Mouse (Mus musculus) embryonic facial prominence, embryonic 14.5 days (tissue): ENCODE data around the gene Scaf8. TPM values are rescaled to one million over a fixed set of nuclear protein-coding genes. Genes with fewer than 3 reads are reported as not detected.
"Not testable (repeated sequence)": the region's sequence is repeated elsewhere in the genome, so short reads cannot be mapped to it uniquely, and the experiment has no call there.

Experiments used
- ATAC-seq: fragments of 200-750 bp; cut with Nextera tagmentation; 2 replicates; pipeline ENCODE4 v1.8.0; 2017; ENCODE audit warnings: low read depth, moderate number of reproducible peaks, moderate TSS enrichment
- DNase-seq: peaks from one replicate; pipeline ENCODE4 v3.0.0-alpha.2; 2015; ENCODE audit warnings: low spot score
- H3K27ac ChIP-seq: fragments of 300-500 bp; sonication (generic); replicated peaks from 2 replicates; pipeline ENCODE4 v1.5.1; 2014; ENCODE audit warnings: low read depth, mild to moderate bottlenecking, low read length, moderate library complexity
- H3K27me3 ChIP-seq: fragments of 300-500 bp; sonication (generic); replicated peaks from 2 replicates; pipeline ENCODE4 v1.6.1; 2014; ENCODE audit warnings: low read length; ENCODE audit not compliant: control insufficient read depth, insufficient read depth
- H3K36me3 ChIP-seq: fragments of 300-500 bp; sonication (generic); 2 replicates; pipeline ENCODE4 v1.6.1; 2014; ENCODE audit warnings: low read length, mixed read lengths; ENCODE audit not compliant: control insufficient read depth, insufficient read depth
- H3K4me1 ChIP-seq: fragments of 300-500 bp; sonication (generic); 2 replicates; pipeline ENCODE4 v1.6.1; 2014; ENCODE audit warnings: antibody characterized with exemption, low read length; ENCODE audit not compliant: control insufficient read depth, insufficient read depth
- H3K4me2 ChIP-seq: fragments of 300-500 bp; sonication (generic); 2 replicates; pipeline ENCODE4 v1.6.1; 2014; ENCODE audit warnings: low read depth, mild to moderate bottlenecking, low read length, moderate library complexity, mixed read lengths
- H3K4me3 ChIP-seq: fragments of 300-500 bp; sonication (generic); 2 replicates; pipeline ENCODE4 v1.5.1; 2014; ENCODE audit warnings: low read depth, mild to moderate bottlenecking, low read length
- H3K9ac ChIP-seq: fragments of 300-500 bp; sonication (generic); 2 replicates; pipeline ENCODE4 v1.6.1; 2014; ENCODE audit warnings: low read depth, mild to moderate bottlenecking, low read length, moderate library complexity, mixed read lengths
- H3K9me3 ChIP-seq: fragments of 300-500 bp; sonication (generic); 2 replicates; pipeline ENCODE4 v1.6.1; 2016; ENCODE audit warnings: low read length; ENCODE audit not compliant: control insufficient read depth
- WGBS: fragments of 180-500 bp; shearing (Covaris S2); extraction: QIAGEN DNeasy Blood & Tissue Kit; methylation state at CpG from one replicate; pipeline ENCODE4 v1.1.7; 2014; 5-methylcytosine and 5-hydroxymethylcytosine counted together
- polyA plus RNA-seq: library from polyadenylated mRNA; unstranded; fragments of >200 nt; fragmentation: Nextera tagmentation; extraction: Ambion mirVana; gene quantifications from 2 replicates; pipeline ENCODE4 v1.2.1, GENCODE M21; 2014

Gene Scaf8
- polyA plus RNA-seq, 1 experiment from 2014 or later, result 21.5 TPM

DNA sequence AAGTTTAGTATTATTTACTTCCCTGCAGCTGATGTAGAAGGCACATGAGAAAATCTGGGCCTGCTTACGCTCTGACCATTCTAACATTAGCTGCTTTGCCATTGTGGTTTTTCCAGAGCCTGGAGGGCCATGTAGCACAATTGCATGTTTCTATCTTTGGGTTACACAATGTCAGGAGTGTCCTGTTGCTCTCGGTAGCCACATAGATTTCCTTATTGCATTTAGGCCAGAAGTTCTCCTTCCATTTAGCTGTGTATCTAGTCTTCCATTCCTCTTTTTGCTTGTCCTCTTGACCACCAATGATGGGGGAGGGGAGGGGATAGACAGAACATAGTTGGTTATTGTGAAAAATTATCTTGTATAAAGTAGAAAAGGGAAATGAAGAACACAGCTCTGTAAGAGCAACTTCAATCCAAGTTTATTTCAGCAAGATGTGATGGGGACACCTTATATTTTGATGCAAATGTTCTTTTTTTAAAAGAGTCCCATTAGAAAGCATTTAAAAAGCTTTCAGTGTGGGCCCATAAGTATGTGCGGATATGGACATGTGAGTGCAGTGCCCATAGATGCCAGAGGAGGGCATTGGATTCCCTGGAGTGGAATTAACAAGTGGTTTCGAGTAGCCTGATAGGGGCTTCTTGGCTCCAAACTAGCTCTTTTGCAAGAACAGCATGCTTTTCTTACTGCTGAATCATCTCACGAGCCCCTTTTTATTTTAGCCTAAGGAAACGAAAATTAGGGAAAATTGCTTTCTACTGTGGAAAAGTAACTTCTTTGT, 10.4 kb upstream of the Scaf8 start:
- ATAC-seq, result no peak

DNA sequence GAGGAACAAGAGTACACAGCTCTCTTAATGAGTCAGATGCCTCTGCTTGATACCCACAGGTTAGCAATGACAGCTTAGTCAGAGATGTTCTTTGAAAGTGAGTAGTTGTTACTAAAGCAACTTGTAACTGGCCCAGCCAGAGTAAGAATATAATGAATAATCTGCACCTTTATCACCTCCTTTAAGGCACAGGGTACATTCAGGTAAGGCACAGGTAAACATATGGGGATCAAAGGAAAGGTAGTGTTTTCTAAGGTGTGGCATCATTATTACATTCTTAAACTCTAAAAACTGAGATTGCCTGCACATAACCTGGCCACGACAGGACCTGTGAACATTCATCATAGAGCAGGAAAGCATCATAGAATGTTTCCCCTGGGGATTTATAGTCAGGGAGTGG, 9.8 kb upstream of the Scaf8 start:
- ATAC-seq (no peak), DNase-seq (no peak)
- Histone ChIP-seq H3K4me2 (no peak overlapping the region), H3K27ac (no peak overlapping the region), H3K9ac (no peak overlapping the region), H3K9me3 (no peaks in the 10 kb centered on the region), H3K27me3 (no peaks in the 10 kb centered on the region), H3K36me3 (no peaks in the 10 kb centered on the region), H3K4me1 (no peaks in the 10 kb centered on the region), H3K4me3 (no peak overlapping the region)
- 65% methylated on average over 1 of the region's 1 CpGs for WGBS

More for the DNA sequence above, 10.4 kb upstream of the Scaf8 start:
- Histone ChIP-seq H3K36me3 (no peaks in the 10 kb centered on the region), H3K4me3 (no peak overlapping the region), H3K9ac (no peak overlapping the region), H3K27ac (no peak overlapping the region), H3K9me3 (no peaks in the 10 kb centered on the region), H3K27me3 (no peaks in the 10 kb centered on the region), H3K4me1 (no peaks in the 10 kb centered on the region), H3K4me2 (no peak overlapping the region)
- no peak for DNase-seq
- WGBS, result 85% methylated on average over 6 of the region's 6 CpGs

- no peaks in the 10 kb centered on the region for H3K36me3 ChIP-seq
- H3K4me2 ChIP-seq, result peak overlapping the region; percentile 68
- H3K4me1 ChIP-seq, result peaks cover 15% of the 10 kb centered on the region
- WGBS, result 1% methylated on average over 16 of the region's 16 CpGs
- H3K9me3 ChIP-seq, result no peaks in the 10 kb centered on the region
- no peak for ATAC-seq
- peak; percentile 31 for DNase-seq
- H3K27me3 ChIP-seq, result no peaks in the 10 kb centered on the region
- peak overlapping the region; percentile 96 for H3K4me3 ChIP-seq
- H3K9ac ChIP-seq, result peak overlapping the region; percentile 98
- H3K27ac ChIP-seq, result peak overlapping the region; percentile 99
These were observed 925 bp upstream of the Scaf8 start for GRCm38 (mm10) chr17:3113737-3114357.

DNA sequence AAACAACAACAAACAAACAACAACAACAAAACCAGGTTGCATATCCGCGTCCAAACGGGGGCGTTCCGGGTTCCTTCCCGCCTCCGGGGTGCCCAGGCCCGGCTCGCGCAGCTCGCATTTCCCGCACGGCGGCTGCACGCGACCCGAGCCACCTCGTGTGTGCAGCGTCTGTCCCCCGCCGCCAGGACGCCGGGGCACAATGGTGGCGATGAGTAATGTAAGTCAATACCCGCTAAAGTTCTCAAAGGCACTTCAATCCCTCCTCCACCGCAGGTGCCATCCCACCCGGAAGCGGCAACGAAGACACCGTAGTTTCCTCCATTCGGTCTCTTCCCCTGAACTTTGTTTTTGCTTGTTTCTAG, 433 bp upstream of the Scaf8 start:
- WGBS, result under 1% methylated on average over 31 of the region's 31 CpGs
- peaks cover 15% of the 10 kb centered on the region for H3K4me1 ChIP-seq
- H3K27me3 ChIP-seq, result no peaks in the 10 kb centered on the region
- H3K27ac ChIP-seq, result peak overlapping the region; percentile 99
- H3K4me3 ChIP-seq, result peak overlapping the region; percentile 96
- no peaks in the 10 kb centered on the region for H3K9me3 ChIP-seq
- DNase-seq (no peak), ATAC-seq (peak; percentile 74)
- peak overlapping the region; percentile 98 for H3K9ac ChIP-seq
- H3K4me2 ChIP-seq, result peak overlapping the region; percentile 68
- H3K36me3 ChIP-seq, result no peaks in the 10 kb centered on the region

GRCm38 (mm10) chr17:3115380-3115974, 705 bp downstream of the Scaf8 start:
- Histone ChIP-seq H3K9me3 (no peaks in the 10 kb centered on the region), H3K4me2 (peak overlapping the region; percentile 73), H3K36me3 (no peaks in the 10 kb centered on the region), H3K27ac (peak overlapping the region; percentile 99), H3K4me1 (peaks cover 15% of the 10 kb centered on the region), H3K9ac (peak overlapping the region; percentile 98), H3K27me3 (no peaks in the 10 kb centered on the region), H3K4me3 (peak overlapping the region; percentile 96)
- peak; percentile 59 for DNase-seq
- WGBS, result 0% methylated on average over 18 of the region's 47 CpGs
- ATAC-seq, result peak; percentile 56

DNA sequence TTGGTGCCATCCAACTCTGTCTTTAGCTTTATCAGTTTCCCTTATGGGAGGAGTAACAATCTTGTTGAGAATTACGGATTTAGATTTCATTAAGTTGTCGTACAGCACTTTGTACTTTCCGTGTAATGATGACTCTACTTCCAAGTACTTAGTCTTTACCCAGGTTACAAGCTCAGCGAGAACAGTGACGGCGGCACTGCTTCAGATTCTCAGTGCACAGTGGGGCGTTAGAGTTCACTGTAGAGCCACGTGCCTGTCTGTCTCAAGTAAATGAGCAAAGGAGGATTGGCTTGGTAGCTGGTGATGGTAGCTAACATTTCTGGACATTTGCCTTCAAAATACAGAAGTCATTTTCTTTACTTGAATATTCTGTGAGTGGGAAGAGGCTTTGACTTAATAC, 6.2 kb downstream of the Scaf8 start:
- H3K9me3 ChIP-seq, DNase-seq, H3K9ac ChIP-seq, H3K27ac ChIP-seq, ATAC-seq, H3K27me3 ChIP-seq, H3K4me3 ChIP-seq, H3K36me3 ChIP-seq, H3K4me2 ChIP-seq: not testable (repeated sequence)
- WGBS, result 84% methylated on average over 8 of the region's 8 CpGs
- peaks cover 12% of the 10 kb centered on the region; the same call in 1 of the 2 replicates for H3K4me1 ChIP-seq

DNA sequence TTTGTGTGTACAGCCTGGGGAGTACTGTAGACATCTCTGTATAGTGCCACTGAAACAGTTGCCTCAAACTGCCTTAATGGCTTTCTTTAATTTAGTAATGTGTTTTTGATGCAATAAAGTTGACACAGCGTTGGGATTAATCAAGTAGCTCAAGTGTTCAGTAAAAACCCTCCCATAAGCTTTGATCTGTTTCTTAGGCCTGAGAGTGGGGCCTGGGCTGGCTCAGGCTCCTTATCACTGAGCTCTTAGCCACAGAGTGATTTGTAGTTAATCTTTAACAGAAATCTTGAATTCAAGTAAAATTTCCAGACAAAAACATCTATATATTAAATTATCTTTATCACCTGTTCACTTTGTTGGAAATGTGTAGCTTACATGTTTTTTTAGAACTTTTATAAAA, 8.8 kb downstream of the Scaf8 start:
- not testable (repeated sequence) for H3K36me3 ChIP-seq, H3K27me3 ChIP-seq, DNase-seq, H3K9ac ChIP-seq, H3K9me3 ChIP-seq, H3K4me3 ChIP-seq, H3K4me2 ChIP-seq, ATAC-seq, H3K4me1 ChIP-seq, H3K27ac ChIP-seq
- 78% methylated on average over 1 of the region's 1 CpGs for WGBS

GRCm38 (mm10) chr17:3128716-3129115, 13.9 kb downstream of the Scaf8 start:
- H3K27ac ChIP-seq, result no peak overlapping the region
- WGBS, result 92% methylated on average over 1 of the region's 1 CpGs
- DNase-seq, result no peak

More at GRCm38 (mm10) chr17:3128716-3129115, 13.9 kb downstream of the Scaf8 start:
- Histone ChIP-seq H3K27me3 (no peaks in the 10 kb centered on the region), H3K4me3 (no peak overlapping the region), H3K4me2 (no peak overlapping the region), H3K9ac (no peak overlapping the region), H3K4me1 (no peaks in the 10 kb centered on the region), H3K36me3 (peaks cover 29% of the 10 kb centered on the region; the same call in 1 of the 2 replicates), H3K9me3 (no peaks in the 10 kb centered on the region)
- no peak for ATAC-seq
